Mouse (Mus musculus): ENCODE data around the gene Tjp1. TPM values are rescaled to one million over a fixed set of nuclear protein-coding genes. Genes with fewer than 3 reads are reported as not detected.

Tjp1 gene
- total and polyA plus RNA-seq, 3 experiments = not detected

DNA sequence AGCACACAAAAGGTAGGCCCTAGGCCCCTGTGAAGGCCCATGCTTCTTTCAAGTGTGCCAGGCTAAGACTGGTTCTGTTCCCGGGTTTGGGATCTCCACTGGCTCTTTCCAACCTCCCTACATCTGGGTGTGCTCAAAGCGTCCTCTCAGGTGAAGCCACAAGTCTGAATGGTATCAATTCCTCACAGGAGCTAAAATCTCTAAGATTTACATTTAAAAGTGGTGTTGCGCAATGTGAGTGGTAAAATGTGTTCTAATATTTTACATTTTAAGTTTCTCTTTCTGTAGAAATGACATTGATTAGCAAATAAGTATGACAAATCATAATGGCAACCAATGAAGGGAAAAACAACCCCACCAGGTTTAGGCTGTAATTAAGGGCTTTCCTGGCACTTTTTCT is 152.0 kb downstream of the Tjp1 start:
- H3K36me3 ChIP-seq (replicated peaks in 1 of 2; ENCODE audit: control insufficient read depth in 1 of 2, insufficient read depth in 1 of 2, low read length in 1 of 2) = no peaks in the 10 kb centered on the region
- no peak overlapping the region for H3K4me3 ChIP-seq (replicated peaks in 1 of 3; ENCODE audit: low read depth in 2 of 3, low read length in 2 of 3, poor library complexity in 1 of 3)
- no peaks in the 10 kb centered on the region for H3K79me2 ChIP-seq (replicated peaks; ENCODE audit: control insufficient read depth, extremely low read depth, insufficient read depth, poor library complexity, severe bottlenecking)
- dilution Hi-C loops (cut with MboI; ENCODE audit: extremely low pct_ligation_motif_present, extremely low pct_unique_long_range_greater_than_20kb, low sequenced_read_pairs) (no loop called here), in situ Hi-C loops (cut with MboI; ENCODE audit: low pct_ligation_motif_present, low pct_unique_long_range_greater_than_20kb, low sequenced_read_pairs) (no loop called here)
- no peak overlapping the region for H3K9ac ChIP-seq (ENCODE audit: insufficient read depth, low read depth)
- DNase-seq (ENCODE audit: extremely low read depth) = no peak
- H3K4me2 ChIP-seq (ENCODE audit: insufficient read depth, low read depth, poor library complexity, severe bottlenecking) = no peak overlapping the region
- H3K9me3 ChIP-seq (replicated peaks; ENCODE audit: low read length) = peaks cover 9% of the 10 kb centered on the region
- peaks cover 0 to 9% of the 10 kb centered on the region in 2 experiments; a peak in 1 of 4 replicates for H3K4me1 ChIP-seq (ENCODE audit: control insufficient read depth in 1 of 2, insufficient read depth in 2 of 2)
- H3K27ac ChIP-seq (ENCODE audit: insufficient read depth, low read depth) = no peak overlapping the region
- no peak for TF ChIP-seq CTCF (conservative IDR thresholded peaks at IDR 0.05 in 1 of 2, IDR thresholded peaks at IDR 0.05 in 1 of 2; ENCODE audit: low read depth in 2 of 2, low read length in 2 of 2)
- no peak for TF ChIP-seq MAFK (IDR thresholded peaks at IDR 0.05; ENCODE audit: insufficient replicate concordance, low read length)
- TF ChIP-seq CHD2 (IDR thresholded peaks at IDR 0.05; ENCODE audit: low read length) = no peak
- no peak for TF ChIP-seq MAX (IDR thresholded peaks at IDR 0.05; ENCODE audit: low read length)
- TF ChIP-seq E2F4 (IDR thresholded peaks at IDR 0.05; ENCODE audit: insufficient replicate concordance, low read depth, low read length) = no peak
- TF ChIP-seq IRF4 (IDR thresholded peaks at IDR 0.05; ENCODE audit: low read depth, low read length) = no peak
- TF ChIP-seq POLR2A (IDR thresholded peaks at IDR 0.05; ENCODE audit: low read depth, low read length) = no peak
- no peak for TF ChIP-seq BHLHE40 (IDR thresholded peaks at IDR 0.05; ENCODE audit: low read depth, low read length)
- TF ChIP-seq EP300 (IDR thresholded peaks at IDR 0.05; ENCODE audit: low read length) = no peak
- TF ChIP-seq SIN3A (IDR thresholded peaks at IDR 0.05; ENCODE audit: low read length) = no peak
- TF ChIP-seq MYC (IDR thresholded peaks at IDR 0.05; ENCODE audit: low read depth, low read length) = no peak
- TF ChIP-seq UBTF (IDR thresholded peaks at IDR 0.05; ENCODE audit: low read depth, low read length) = no peak
- TF ChIP-seq ELF1 (IDR thresholded peaks at IDR 0.05; ENCODE audit: low read depth, low read length) = no peak
- no peak for TF ChIP-seq USF1 (IDR thresholded peaks at IDR 0.05; ENCODE audit: low read depth, low read length)
- no peak for TF ChIP-seq TBP (conservative IDR thresholded peaks at IDR 0.05; ENCODE audit: low read depth, low read length)
- peaks cover 41% of the 10 kb centered on the region for H3K27me3 ChIP-seq (replicated peaks)

DNA sequence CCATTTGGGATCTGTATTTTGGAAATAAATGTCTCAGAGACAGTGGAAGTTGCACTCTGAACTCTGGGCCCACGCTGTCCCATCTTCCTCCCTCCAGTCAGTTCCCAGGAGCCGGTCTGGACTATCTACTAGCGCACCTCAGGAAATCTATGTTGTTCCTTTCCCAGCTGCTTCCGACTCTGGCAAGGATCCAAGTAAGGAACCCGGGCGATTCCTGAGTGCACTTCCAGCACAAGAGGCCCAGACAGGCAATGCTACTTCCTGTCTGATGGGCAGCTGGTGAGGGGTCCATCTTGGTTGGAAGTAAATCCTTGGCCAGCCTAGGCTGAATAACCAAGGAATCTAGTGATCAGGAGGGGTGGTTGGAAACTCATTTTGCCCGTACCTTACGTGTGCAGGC is 152.4 kb downstream of the Tjp1 start:
- DNase-seq (ENCODE audit: extremely low read depth) = no peak
- Histone ChIP-seq H3K79me2 (replicated peaks; ENCODE audit: control insufficient read depth, extremely low read depth, insufficient read depth, poor library complexity, severe bottlenecking) (no peaks in the 10 kb centered on the region), H3K9me3 (replicated peaks; ENCODE audit: low read length) (peaks cover 11% of the 10 kb centered on the region), H3K4me1 (ENCODE audit: control insufficient read depth in 1 of 2, insufficient read depth in 2 of 2) (peaks cover 0 to 9% of the 10 kb centered on the region in 2 experiments; a peak in 1 of 4 replicates), H3K4me3 (replicated peaks in 1 of 3; ENCODE audit: low read depth in 2 of 3, low read length in 2 of 3, poor library complexity in 1 of 3) (no peak overlapping the region), H3K27ac (ENCODE audit: insufficient read depth, low read depth) (no peak overlapping the region), H3K4me2 (ENCODE audit: insufficient read depth, low read depth, poor library complexity, severe bottlenecking) (no peak overlapping the region), H3K36me3 (replicated peaks in 1 of 2; ENCODE audit: control insufficient read depth in 1 of 2, insufficient read depth in 1 of 2, low read length in 1 of 2) (no peaks in the 10 kb centered on the region), H3K9ac (ENCODE audit: insufficient read depth, low read depth) (no peak overlapping the region), H3K27me3 (replicated peaks) (peaks cover 39% of the 10 kb centered on the region)
- in situ Hi-C loops (cut with MboI; ENCODE audit: low pct_ligation_motif_present, low pct_unique_long_range_greater_than_20kb, low sequenced_read_pairs) = no loop called here
- TF ChIP-seq ZKSCAN1 (IDR thresholded peaks at IDR 0.05; ENCODE audit: borderline replicate concordance, low read depth, low read length) = no peak
- TF ChIP-seq MYC (IDR thresholded peaks at IDR 0.05; ENCODE audit: low read depth, low read length) = no peak
- no peak for TF ChIP-seq GABPA (IDR thresholded peaks at IDR 0.05; ENCODE audit: insufficient replicate concordance, low read depth, low read length)
- no peak for TF ChIP-seq SMC3 (IDR thresholded peaks at IDR 0.05; ENCODE audit: low read depth, low read length)
- TF ChIP-seq HCFC1 (IDR thresholded peaks at IDR 0.05; ENCODE audit: low read depth, low read length) = no peak
- TF ChIP-seq CTCF (conservative IDR thresholded peaks at IDR 0.05 in 1 of 2, IDR thresholded peaks at IDR 0.05 in 1 of 2; ENCODE audit: low read depth in 2 of 2, low read length in 2 of 2) = no peak
- TF ChIP-seq MAFK (IDR thresholded peaks at IDR 0.05; ENCODE audit: insufficient replicate concordance, low read length) = no peak
- no peak for TF ChIP-seq BHLHE40 (IDR thresholded peaks at IDR 0.05; ENCODE audit: low read depth, low read length)
- TF ChIP-seq IRF4 (IDR thresholded peaks at IDR 0.05; ENCODE audit: low read depth, low read length) = no peak
- dilution Hi-C loops (cut with MboI; ENCODE audit: extremely low pct_ligation_motif_present, extremely low pct_unique_long_range_greater_than_20kb, low sequenced_read_pairs) = no loop called here
